Mouse (Mus musculus) lung, postnatal 36 days (tissue): ENCODE data around the gene Cnfn.
"Not testable (repeated sequence)": the region's sequence is repeated elsewhere in the genome, so short reads cannot be mapped to it uniquely, and the experiment has no call there.

Source experiments
- DNase-seq: peaks from one replicate; pipeline ENCODE4 v3.0.0; 2022; ENCODE audit warnings: mixed read lengths

The Cnfn gene

GRCm38 (mm10) chr7:25365937-25366625 lies 3.4 kb downstream of the Cnfn start:
- no peak for DNase-seq

DNA sequence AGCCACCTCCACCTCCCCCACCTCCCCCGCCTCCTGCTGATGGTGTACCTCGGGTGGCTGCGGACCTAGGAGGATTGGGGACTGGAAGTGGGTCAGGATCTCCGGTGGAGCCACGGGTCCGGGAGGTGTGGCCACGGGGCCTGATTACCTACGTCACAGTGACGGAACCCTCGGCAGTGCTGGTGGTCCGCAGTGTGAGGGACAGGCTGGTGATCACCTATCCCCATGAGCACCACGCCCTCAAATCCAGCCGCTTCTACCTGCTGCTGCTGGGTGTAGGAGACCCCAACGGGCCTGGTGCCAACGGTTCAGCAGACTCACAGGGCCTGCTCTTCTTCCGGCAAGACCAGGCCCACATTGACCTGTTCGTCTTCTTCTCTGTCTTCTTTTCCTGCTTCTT lies 5.9 kb downstream of the Cnfn start:
- no peak for DNase-seq

GRCm38 (mm10) chr7:25363151-25363550 lies 6.4 kb downstream of the Cnfn start:
- DNase-seq: peak; percentile 45

GRCm38 (mm10) chr7:25358721-25359206 lies 10.8 kb downstream of the Cnfn start:
- no peak for DNase-seq

- no peak for DNase-seq
Measured at GRCm38 (mm10) chr7:25348861-25349260, 20.7 kb downstream of the Cnfn start.

DNA sequence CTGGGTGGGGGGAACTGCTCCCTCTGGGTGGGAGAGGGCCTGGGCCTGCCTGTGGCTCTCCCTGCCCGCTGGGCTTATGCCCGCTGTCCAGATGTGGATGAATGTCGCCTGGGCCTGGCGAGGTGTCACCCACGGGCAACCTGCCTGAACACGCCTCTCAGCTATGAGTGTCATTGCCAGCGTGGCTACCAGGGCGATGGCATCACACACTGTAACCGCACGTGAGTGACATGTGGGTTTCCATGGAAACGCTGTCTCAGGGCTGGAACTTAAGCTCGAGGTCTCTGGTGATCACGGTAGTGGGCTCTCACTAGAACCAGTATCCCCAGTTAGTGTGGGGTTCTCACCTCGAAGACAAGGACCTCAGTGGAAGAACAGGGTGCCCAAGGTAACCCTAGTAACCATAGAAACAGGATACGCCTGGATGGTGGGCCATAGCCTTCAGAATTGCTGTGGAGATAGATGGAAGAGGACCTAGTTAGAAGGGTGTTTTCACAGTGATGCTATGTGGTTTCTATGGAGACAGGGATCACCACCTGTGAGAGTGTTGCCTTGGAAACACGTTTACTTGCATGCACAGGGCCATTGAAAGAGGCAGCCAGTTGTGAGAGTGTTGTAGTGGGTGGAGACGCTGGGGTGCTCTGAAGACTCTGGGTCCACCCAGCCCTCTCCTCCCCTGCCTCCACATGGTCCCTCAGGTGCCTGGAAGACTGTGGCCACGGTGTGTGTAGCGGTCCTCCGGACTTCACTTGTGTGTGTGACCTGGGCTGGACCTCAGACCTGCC lies 28.3 kb downstream of the Cnfn start:
- DNase-seq: no peak

GRCm38 (mm10) chr7:25339329-25339728 lies 30.2 kb downstream of the Cnfn start:
- no peak for DNase-seq

DNA sequence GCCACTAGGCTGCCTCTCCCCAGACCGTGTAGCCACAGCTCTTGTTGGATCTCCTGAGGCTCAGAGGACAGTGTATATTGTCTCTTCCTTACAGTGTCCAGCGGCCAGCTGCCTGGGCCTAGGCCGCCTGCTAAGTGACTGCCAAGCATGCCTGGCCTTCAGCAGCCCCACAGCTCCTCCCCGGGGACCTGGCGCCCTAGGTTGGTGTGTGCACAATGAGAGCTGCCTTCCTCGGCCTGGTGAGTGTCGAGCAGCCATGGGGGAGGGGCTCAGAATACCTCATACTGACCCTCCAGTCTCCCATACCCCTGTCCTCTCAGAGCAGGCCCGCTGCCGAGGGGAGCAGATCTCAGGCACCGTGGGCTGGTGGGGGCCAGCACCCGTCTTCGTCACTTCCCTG lies 35.1 kb downstream of the Cnfn start:
- DNase-seq: no peak

GRCm38 (mm10) chr7:25333596-25334307 lies 35.8 kb downstream of the Cnfn start:
- DNase-seq: peak; percentile 90

- no peak for DNase-seq
Measured at GRCm38 (mm10) chr7:25326233-25326632, 43.3 kb downstream of the Cnfn start.

GRCm38 (mm10) chr7:25325431-25325830 lies 44.1 kb downstream of the Cnfn start:
- not testable (repeated sequence) for DNase-seq

GRCm38 (mm10) chr7:25323219-25323618 lies 46.3 kb downstream of the Cnfn start:
- DNase-seq: no peak

DNA sequence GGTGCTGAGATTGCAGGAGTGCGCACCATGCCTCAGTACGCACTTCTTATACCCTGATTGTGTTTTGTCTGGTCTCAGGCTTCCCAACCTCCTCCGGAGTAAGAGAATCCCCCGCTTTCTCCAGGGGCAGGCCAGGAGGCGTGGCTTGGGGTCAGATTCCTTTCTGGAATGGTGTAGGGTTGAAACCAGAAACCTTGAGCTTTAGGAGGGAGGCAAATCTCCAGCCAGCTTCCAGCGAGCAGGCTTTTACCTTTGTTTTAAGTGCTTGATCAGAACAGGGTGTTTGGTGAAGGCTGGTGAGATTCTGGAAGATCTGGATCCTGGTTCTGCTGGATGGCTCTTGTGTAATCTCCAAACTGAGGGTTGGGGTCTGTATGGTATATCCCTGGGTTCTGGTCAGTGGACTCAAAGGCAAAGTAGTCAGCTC lies 47.5 kb downstream of the Cnfn start:
- peak; percentile 18 for DNase-seq
